Mouse (Mus musculus) limb, embryonic 11.5 days (tissue): ENCODE data around the gene Bloc1s3. TPM values are rescaled to one million over a fixed set of nuclear protein-coding genes. Genes with fewer than 3 reads are reported as not detected.

ENCODE experiments used
- ATAC-seq: fragments of 200-750 bp; cut with Nextera tagmentation; 2 replicates; pipeline ENCODE4 v1.8.0; 2017; ENCODE audit warnings: low read depth; ENCODE audit not compliant: insufficient number of reproducible peaks, low FRiP score, low TSS enrichment
- DNase-seq: peaks from one replicate; pipeline ENCODE4 v3.0.0-alpha.2; 2015; ENCODE audit warnings: low spot score
- H3K27ac ChIP-seq: fragments of 300-500 bp; sonication (generic); replicated peaks from 2 replicates; pipeline ENCODE4 v1.5.1; 2014; ENCODE audit warnings: low read depth, mild to moderate bottlenecking, low read length
- H3K27me3 ChIP-seq: fragments of 300-500 bp; sonication (generic); 2 replicates; pipeline ENCODE4 v1.6.1; 2014; ENCODE audit warnings: mild to moderate bottlenecking, low read length, mixed read lengths; ENCODE audit not compliant: control insufficient read depth, insufficient read depth
- H3K36me3 ChIP-seq: fragments of 300-500 bp; sonication (generic); 2 replicates; pipeline ENCODE4 v1.6.1; 2014; ENCODE audit warnings: mild to moderate bottlenecking, low read length, moderate library complexity, mixed read lengths; ENCODE audit not compliant: control insufficient read depth, insufficient read depth
- H3K4me1 ChIP-seq: fragments of 300-500 bp; sonication (generic); 2 replicates; pipeline ENCODE4 v1.6.1; 2014; ENCODE audit warnings: low read length, mixed read lengths; ENCODE audit not compliant: control insufficient read depth, insufficient read depth
- H3K4me2 ChIP-seq: fragments of 300-500 bp; sonication (generic); 2 replicates; pipeline ENCODE4 v1.6.1; 2014; ENCODE audit warnings: low read depth, mild to moderate bottlenecking, moderate library complexity; ENCODE audit not compliant: severe bottlenecking
- H3K4me3 ChIP-seq: fragments of 300-500 bp; sonication (generic); 2 replicates; pipeline ENCODE4 v1.5.1; 2014; ENCODE audit warnings: low read depth, low read length
- H3K9ac ChIP-seq: fragments of 300-500 bp; sonication (generic); 2 replicates; pipeline ENCODE4 v1.6.1; 2014; ENCODE audit warnings: mild to moderate bottlenecking, low read length
- H3K9me3 ChIP-seq: fragments of 300-500 bp; sonication (generic); 2 replicates; pipeline ENCODE4 v1.6.1; 2016; ENCODE audit warnings: low read length; ENCODE audit not compliant: control insufficient read depth
- WGBS: fragments of 180-500 bp; shearing (Covaris S2); extraction: QIAGEN DNeasy Blood & Tissue Kit; methylation state at CpG from one replicate; pipeline ENCODE4 v1.1.7; 2014; 5-methylcytosine and 5-hydroxymethylcytosine counted together
- polyA plus RNA-seq: library from polyadenylated mRNA; unstranded; fragments of >200 nt; fragmentation: Nextera tagmentation; extraction: Ambion mirVana; gene quantifications from 2 replicates; pipeline ENCODE4 v1.2.1, GENCODE M21; 2014

Bloc1s3 gene
- polyA plus RNA-seq, 1 experiment from 2014 or later = 2.7 TPM

- H3K9ac ChIP-seq = no peak overlapping the region
- H3K27ac ChIP-seq = no peak overlapping the region
- no peaks in the 10 kb centered on the region for H3K27me3 ChIP-seq
- no peaks in the 10 kb centered on the region for H3K36me3 ChIP-seq
- no peak overlapping the region for H3K4me2 ChIP-seq
- no peak for ATAC-seq
- 73% methylated on average over 12 of the region's 12 CpGs for WGBS
- no peak for DNase-seq
- no peaks in the 10 kb centered on the region for H3K9me3 ChIP-seq
- no peaks in the 10 kb centered on the region for H3K4me1 ChIP-seq
- no peak overlapping the region for H3K4me3 ChIP-seq
Measured at GRCm38 (mm10) chr7:19500420-19501363, 7.5 kb downstream of the Bloc1s3 start.

DNA sequence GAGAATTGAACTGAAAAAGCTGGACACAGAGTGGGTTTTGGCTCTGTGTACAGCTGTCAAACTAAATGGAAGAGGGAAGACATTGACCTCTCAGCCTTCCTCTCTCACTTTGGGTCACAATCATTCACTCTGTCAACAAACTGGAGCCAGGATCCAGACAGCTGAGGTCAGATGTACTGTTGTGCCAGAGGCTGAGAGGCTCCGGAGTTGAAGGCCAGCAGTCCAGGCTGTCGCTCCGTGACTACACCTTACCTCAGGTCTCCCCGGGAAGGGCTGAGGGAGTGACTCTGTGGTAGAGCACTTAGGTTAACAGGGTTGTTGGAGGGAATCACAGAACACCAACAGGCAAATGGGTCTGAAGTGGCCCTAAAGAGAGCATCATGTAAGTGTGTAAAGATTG lies 9.8 kb downstream of the Bloc1s3 start:
- Histone ChIP-seq H3K27ac (no peak overlapping the region), H3K4me2 (no peak overlapping the region), H3K4me1 (no peaks in the 10 kb centered on the region), H3K36me3 (no peaks in the 10 kb centered on the region), H3K9me3 (no peaks in the 10 kb centered on the region), H3K9ac (no peak overlapping the region), H3K4me3 (no peak overlapping the region), H3K27me3 (no peaks in the 10 kb centered on the region)
- WGBS = 69% methylated on average over 4 of the region's 4 CpGs
- ATAC-seq = no peak
- DNase-seq = no peak

DNA sequence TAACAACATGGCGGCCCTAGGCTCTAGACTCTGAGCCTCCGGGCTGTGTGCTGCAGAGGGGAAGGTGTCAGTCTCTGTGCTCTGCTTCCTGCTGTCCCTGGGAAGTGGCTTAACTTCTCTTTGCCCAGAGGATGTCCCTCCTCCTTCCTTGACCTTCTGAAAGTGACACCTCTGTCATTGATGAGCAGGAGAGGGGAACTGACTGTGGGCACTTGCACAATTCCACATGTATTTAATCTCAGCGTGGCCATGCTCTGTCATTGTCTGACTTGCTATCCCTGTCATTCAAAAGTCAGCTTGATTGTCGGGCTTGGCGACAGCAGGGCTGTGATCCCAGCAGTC lies 12.0 kb downstream of the Bloc1s3 start:
- DNase-seq = no peak
- peaks cover 8% of the 10 kb centered on the region; the same call in 1 of the 2 replicates for H3K4me1 ChIP-seq
- no peaks in the 10 kb centered on the region for H3K9me3 ChIP-seq
- H3K9ac ChIP-seq = no peak overlapping the region
- 83% methylated on average over 5 of the region's 5 CpGs for WGBS
- no peak overlapping the region for H3K4me2 ChIP-seq
- no peak overlapping the region for H3K27ac ChIP-seq
- H3K36me3 ChIP-seq = no peaks in the 10 kb centered on the region
- ATAC-seq = no peak
- H3K27me3 ChIP-seq = peaks cover 5% of the 10 kb centered on the region
- no peak overlapping the region for H3K4me3 ChIP-seq

DNA sequence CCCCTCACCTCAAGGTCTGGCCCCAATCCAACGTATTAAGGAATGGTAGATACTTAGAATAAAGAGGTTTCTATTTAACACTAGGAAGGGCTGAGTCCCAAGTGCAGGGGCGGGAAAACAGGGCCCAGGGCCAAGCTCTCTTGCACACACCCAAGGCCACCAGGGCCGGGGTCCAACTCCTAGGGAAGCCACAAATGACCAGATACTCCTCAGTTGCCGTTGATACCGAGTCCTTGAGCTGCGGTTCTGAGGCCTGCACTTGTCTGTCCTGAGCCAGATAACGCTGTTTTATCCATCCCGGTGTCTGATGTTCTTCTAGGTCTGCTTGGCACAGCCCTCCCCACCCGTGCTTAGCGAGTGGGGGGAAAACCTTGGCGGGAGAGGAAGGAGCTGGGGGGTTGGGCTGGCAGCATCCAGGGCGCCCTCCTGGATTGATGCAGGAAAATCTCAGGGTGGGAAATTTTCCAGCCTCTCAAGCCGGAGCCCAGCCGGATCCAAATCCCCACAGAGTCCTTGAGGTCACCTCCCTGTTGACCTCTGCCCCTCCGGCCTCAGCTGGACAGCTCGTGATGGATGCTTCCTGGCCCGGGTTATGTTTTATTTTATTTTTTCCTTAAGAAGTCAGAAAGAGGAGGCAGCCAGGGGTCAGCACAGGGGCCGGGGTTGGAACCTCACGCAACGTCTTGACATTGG lies 12.5 kb downstream of the Bloc1s3 start:
- no peak overlapping the region for H3K4me2 ChIP-seq
- no peak overlapping the region for H3K27ac ChIP-seq
- peaks cover 8% of the 10 kb centered on the region; the same call in 1 of the 2 replicates for H3K4me1 ChIP-seq
- H3K9me3 ChIP-seq = no peaks in the 10 kb centered on the region
- no peak overlapping the region for H3K4me3 ChIP-seq
- no peak overlapping the region for H3K9ac ChIP-seq
- 70% methylated on average over 20 of the region's 20 CpGs for WGBS
- H3K27me3 ChIP-seq = peaks cover 10% of the 10 kb centered on the region
- ATAC-seq (no peak), DNase-seq (no peak)
- H3K36me3 ChIP-seq = no peaks in the 10 kb centered on the region

DNA sequence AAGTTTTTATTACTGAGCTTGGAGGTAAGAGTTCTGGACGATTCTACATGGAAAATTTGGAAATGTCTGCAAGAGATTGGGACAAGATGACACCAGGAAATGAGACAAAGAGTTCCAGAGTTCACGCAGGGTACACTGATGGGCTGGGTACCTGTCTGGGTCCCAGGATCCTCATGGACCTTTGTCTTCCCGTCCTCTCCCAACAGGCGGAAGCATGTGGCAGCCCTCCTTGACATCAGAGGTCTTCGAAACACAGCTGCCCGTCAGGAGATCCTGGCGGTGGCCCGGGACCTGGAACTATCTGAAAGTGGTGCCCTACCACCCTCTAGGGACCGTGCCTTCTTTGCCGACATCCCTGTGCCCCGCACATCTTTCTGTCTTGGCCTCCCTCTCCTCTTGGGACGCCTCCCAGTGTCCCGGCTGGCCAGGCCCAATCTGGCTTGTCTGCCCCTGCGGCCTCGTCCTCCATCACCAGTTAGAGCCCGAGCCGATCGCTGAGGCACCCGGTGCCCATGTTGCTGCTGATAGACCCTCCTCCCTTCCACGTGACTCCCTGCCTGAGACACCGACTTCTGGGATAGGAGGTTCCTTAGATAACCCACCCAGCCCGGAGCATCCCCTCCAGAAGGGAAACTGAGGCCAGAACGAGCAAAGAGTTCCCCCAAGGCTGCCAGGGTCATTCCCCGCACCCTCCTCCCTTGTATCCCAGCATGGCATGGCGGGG lies 13.3 kb downstream of the Bloc1s3 start:
- Histone ChIP-seq H3K4me2 (no peak overlapping the region), H3K4me1 (peaks cover 8% of the 10 kb centered on the region; the same call in 1 of the 2 replicates), H3K9me3 (no peaks in the 10 kb centered on the region), H3K4me3 (no peak overlapping the region), H3K27ac (no peak overlapping the region), H3K36me3 (no peaks in the 10 kb centered on the region), H3K9ac (no peak overlapping the region), H3K27me3 (peaks cover 17% of the 10 kb centered on the region)
- DNase-seq = no peak
- 86% methylated on average over 25 of the region's 25 CpGs for WGBS
- no peak for ATAC-seq

DNA sequence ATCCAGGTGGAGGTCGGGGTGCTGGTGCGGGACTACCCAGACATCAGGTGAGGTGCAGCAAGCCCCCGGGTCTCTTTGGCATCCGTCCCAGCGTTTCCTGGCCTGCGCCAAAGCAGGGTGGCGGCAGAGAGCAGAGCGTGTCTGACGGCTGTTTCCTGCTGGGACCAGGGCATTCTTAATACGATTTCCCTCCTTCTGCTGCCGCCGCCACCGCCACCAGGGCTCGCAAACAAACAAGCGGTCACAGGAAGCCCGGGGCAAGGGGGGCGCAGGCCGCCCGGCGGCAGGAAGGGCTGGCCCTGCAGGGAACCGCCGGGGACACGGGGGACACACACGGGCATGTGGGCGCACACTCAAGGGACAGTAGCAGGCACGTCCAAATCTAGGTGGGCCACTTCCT lies 16.4 kb downstream of the Bloc1s3 start:
- peak overlapping the region; percentile 37; the same call in 1 of the 2 replicates for H3K9ac ChIP-seq
- peak overlapping the region; percentile 23 for H3K4me3 ChIP-seq
- no peak overlapping the region for H3K27ac ChIP-seq
- H3K9me3 ChIP-seq = no peaks in the 10 kb centered on the region; the same call in 1 of the 2 replicates
- peak overlapping the region; percentile 59 for H3K4me2 ChIP-seq
- H3K27me3 ChIP-seq = peaks cover 40% of the 10 kb centered on the region
- ATAC-seq (no peak), DNase-seq (peak; percentile 64)
- no peaks in the 10 kb centered on the region for H3K36me3 ChIP-seq
- peaks cover 8% of the 10 kb centered on the region; the same call in 1 of the 2 replicates for H3K4me1 ChIP-seq
- 3% methylated on average over 26 of the region's 26 CpGs for WGBS

DNA sequence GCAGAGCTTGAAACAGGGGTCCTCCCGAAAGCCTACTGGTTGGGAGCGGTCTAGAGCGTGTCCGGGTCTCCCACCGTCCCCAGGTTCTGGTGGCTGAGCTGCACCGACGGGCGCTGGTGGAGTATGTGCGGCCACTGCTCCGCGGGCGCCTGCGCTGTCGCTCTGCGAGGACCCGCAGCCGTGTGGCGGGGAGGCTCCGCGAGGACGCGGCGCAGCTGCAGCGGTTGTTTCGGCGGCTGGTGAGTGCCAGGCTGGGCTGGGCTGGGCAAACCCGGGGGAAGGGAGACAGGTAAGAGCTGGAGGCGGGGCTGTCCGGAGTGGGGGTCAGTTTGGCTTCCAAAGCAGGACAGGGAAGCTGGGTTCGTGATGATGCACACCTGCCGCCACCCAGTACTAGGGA lies 18.6 kb downstream of the Bloc1s3 start:
- ATAC-seq = no peak
- Histone ChIP-seq H3K9me3 (no peaks in the 10 kb centered on the region; the same call in 1 of the 2 replicates), H3K4me2 (peak overlapping the region; percentile 36), H3K27me3 (peaks cover 42% of the 10 kb centered on the region), H3K27ac (no peak overlapping the region), H3K9ac (no peak overlapping the region), H3K4me3 (peak overlapping the region; percentile 10; the same call in 1 of the 2 replicates), H3K4me1 (peaks cover 8% of the 10 kb centered on the region; the same call in 1 of the 2 replicates), H3K36me3 (no peaks in the 10 kb centered on the region)
- peak; percentile 57 for DNase-seq
- 4% methylated on average over 31 of the region's 31 CpGs for WGBS

DNA sequence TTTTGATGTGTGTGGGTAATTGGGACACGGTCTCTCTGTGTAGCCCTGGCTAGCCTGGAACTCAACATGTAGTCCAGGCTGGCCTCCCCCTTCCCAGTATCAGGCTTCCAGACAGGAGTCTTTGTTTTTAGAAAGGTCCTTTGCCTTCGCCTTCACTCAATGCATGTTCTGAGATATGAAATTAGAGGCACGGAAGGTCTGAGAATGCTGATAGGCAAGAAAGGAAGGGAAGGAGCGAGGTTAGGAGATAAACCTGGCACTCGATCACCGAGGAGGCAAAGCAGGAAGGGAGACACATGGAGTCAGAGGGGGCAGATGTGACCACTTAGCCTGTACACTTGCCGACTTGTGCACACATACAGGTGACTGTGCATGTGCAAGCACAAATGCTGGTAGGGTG lies 21.6 kb downstream of the Bloc1s3 start:
- Histone ChIP-seq H3K27me3 (peaks cover 41% of the 10 kb centered on the region), H3K36me3 (no peaks in the 10 kb centered on the region), H3K4me3 (no peak overlapping the region), H3K4me2 (no peak overlapping the region), H3K4me1 (peaks cover 2% of the 10 kb centered on the region; the same call in 1 of the 2 replicates), H3K9ac (no peak overlapping the region), H3K27ac (no peak overlapping the region), H3K9me3 (no peaks in the 10 kb centered on the region; the same call in 1 of the 2 replicates)
- ATAC-seq (no peak), DNase-seq (no peak)
- 87% methylated on average over 7 of the region's 7 CpGs for WGBS
